In genomic region chr2:180695176-180695575, GRCm38 (mm10) we compare ENCODE assay signal across 17 mouse cellular contexts. TPM values are rescaled to one million over a fixed set of nuclear protein-coding genes. Genes with fewer than 3 reads are reported as not detected.
DNase-seq lines count a peak whose midpoint lies in the region; ATAC-seq and TF ChIP-seq lines count a peak whose summit lies in the region.
"Had no signal": no experiment of that assay in that cellular context is flagged by ENCODE, and none has a peak within 500 bp of the region (broad histone marks: within the 10 kb centered on the region; RNA-seq: fewer than 3 reads in every experiment).

No protein-coding gene starts in this region.

- peak in 1 of 2 experiments; percentile 45 for DNase-seq in layer of hippocampus, adult 2 months (ENCODE audit: low spot score in 2 of 2)
- no peak for DNase-seq in layer of hippocampus, adult 11-12 months (ENCODE audit: low spot score)
- no peak for DNase-seq in G1E (ENCODE audit: low spot score)
- no peak for DNase-seq in frontal cortex, postnatal 25 days (ENCODE audit: low spot score in 2 of 2)
- DNase-seq in layer of hippocampus, postnatal 10 days (ENCODE audit: low spot score in 2 of 2) = no peak
- DNase-seq in gastrocnemius, postnatal 36 days = no peak
- DNase-seq: adrenal gland, postnatal 36 days; kidney, adult 2 months; kidney, postnatal 25 days; layer of hippocampus, postnatal 36 days; right cerebral cortex, postnatal 14 days; thymus, adult 2 months had no signal

- peaks cover 62% of the 10 kb centered on the region for H3K36me3 ChIP-seq in G1E (replicated peaks)

- ATAC-seq in G1E (ENCODE audit: extremely low read depth, insufficient number of reproducible peaks, low FRiP score, poor library complexity, severe bottlenecking) = 0 out of 2 replicates have a peak, but pooled peaks have one; percentile 23
- ATAC-seq in granulocyte monocyte progenitor cell, adult 5-6 weeks (replicated peaks; ENCODE audit: poor library complexity, severe bottlenecking) = peak; percentile 78
- peak; percentile 75; the same call in 1 of the 2 replicates for ATAC-seq in neutrophil, adult 5-6 weeks (ENCODE audit: extremely low read depth, insufficient number of reproducible peaks, low FRiP score, poor library complexity, severe bottlenecking)
- ATAC-seq: midbrain, embryonic 13.5 days had no signal

- no peak for TF ChIP-seq CTCF in layer of hippocampus, adult 2 months (conservative IDR thresholded peaks at IDR 0.05)
- no peak for TF ChIP-seq CTCF in G1E (IDR thresholded peaks at IDR 0.05; ENCODE audit: low read depth, low read length)

- no peaks in the 10 kb centered on the region for H3K9me3 ChIP-seq in G1E (replicated peaks)
- H3K9me3 ChIP-seq: heart, embryonic 10.5 days; midbrain, embryonic 13.5 days had no signal

- H3K4me3 ChIP-seq in layer of hippocampus, adult 2 months = no peak overlapping the region
- no peak overlapping the region for H3K4me3 ChIP-seq in G1E (ENCODE audit: low read depth, low read length)
- H3K4me3 ChIP-seq: heart, embryonic 10.5 days; midbrain, embryonic 13.5 days had no signal

- H3K27ac ChIP-seq in layer of hippocampus, adult 2 months = peak overlapping the region; percentile 21; the same call in 1 of the 2 replicates
- H3K27ac ChIP-seq: heart, embryonic 10.5 days; midbrain, embryonic 13.5 days had no signal

- H3K4me1 ChIP-seq in G1E (ENCODE audit: insufficient read depth, low read depth, low read length) = peaks cover 66% of the 10 kb centered on the region

- no peaks in the 10 kb centered on the region for H3K27me3 ChIP-seq in G1E (ENCODE audit: insufficient read depth, low read length)
- H3K27me3 ChIP-seq: midbrain, embryonic 13.5 days had no signal

- intact Hi-C loops in gastrocnemius, postnatal 36 days (cut with DNase I) = no loop called here

RNA-seq across cellular contexts. Expression of gene Dido1, which starts 14.6 kb away (rescaled TPM):
- 10 to 100 TPM; 58.3 to 60.7 TPM for total RNA-seq in layer of hippocampus, adult 2 months (2021)
- 57.3 and 66.5 TPM in 2 replicates for total RNA-seq in G1E (2014; fragmentation: Nextera tagmentation)
- total RNA-seq in G1E (2017) = 53.6 and 62.3 TPM in 2 replicates
- 19.4 and 21.4 TPM in 2 replicates for polyA plus RNA-seq in G1E (2012)
- 44.8 and 57.8 TPM in 2 replicates for total RNA-seq in granulocyte monocyte progenitor cell, adult 5-6 weeks (2014; fragmentation: Nextera tagmentation)
- 48.5 and 51.3 TPM in 2 replicates for total RNA-seq in granulocyte monocyte progenitor cell, adult 5-6 weeks (2017)
- 102 and 114 TPM in 2 replicates for total RNA-seq in neutrophil, adult 5-6 weeks (2017)
- total RNA-seq in layer of hippocampus, postnatal 10 days (2021) = 10 to 100 TPM; 58.4 to 61.8 TPM
- 10 to 100 TPM; 14.3 to 17.5 TPM for total RNA-seq in gastrocnemius, postnatal 36 days (2021)

RNA-seq across cellular contexts. Expression of gene Gid8, which starts 14.7 kb away (rescaled TPM):
- total RNA-seq in layer of hippocampus, adult 2 months (2021) = 10 to 100 TPM; 57.5 to 60.0 TPM
- total RNA-seq in G1E (2014; fragmentation: Nextera tagmentation) (68.9 and 79.7 TPM in 2 replicates), G1E (2017) (70.2 and 78.3 TPM in 2 replicates)
- 29.3 and 35.5 TPM in 2 replicates for polyA plus RNA-seq in G1E (2012)
- 50.9 and 61.5 TPM in 2 replicates for total RNA-seq in granulocyte monocyte progenitor cell, adult 5-6 weeks (2014; fragmentation: Nextera tagmentation)
- total RNA-seq in granulocyte monocyte progenitor cell, adult 5-6 weeks (2017) = 58.6 and 64.3 TPM in 2 replicates
- 66.9 and 77.9 TPM in 2 replicates for total RNA-seq in neutrophil, adult 5-6 weeks (2017)
- total RNA-seq in layer of hippocampus, postnatal 10 days (2021) = 10 to 100 TPM; 62.6 to 63.7 TPM
- total RNA-seq in gastrocnemius, postnatal 36 days (2021) = 10 to 100 TPM; 32.1 to 33.8 TPM

RNA-seq across cellular contexts. Expression of gene Slc17a9, which starts 29.9 kb away (rescaled TPM):
- total RNA-seq in layer of hippocampus, adult 2 months (2021) = under 1 TPM; 0.64 to 0.77 TPM
- total RNA-seq in G1E (2014; fragmentation: Nextera tagmentation) = 1.2 and 2.0 TPM in 2 replicates
- total RNA-seq in G1E (2017) = 0.06 TPM in 1 of 2 replicates, not detected in the other
- 0.26 and 0.36 TPM in 2 replicates for polyA plus RNA-seq in G1E (2012)
- total RNA-seq in granulocyte monocyte progenitor cell, adult 5-6 weeks (2014; fragmentation: Nextera tagmentation) = 19.4 and 21.5 TPM in 2 replicates
- 6.5 and 9.0 TPM in 2 replicates for total RNA-seq in granulocyte monocyte progenitor cell, adult 5-6 weeks (2017)
- 10.2 and 12.1 TPM in 2 replicates for total RNA-seq in neutrophil, adult 5-6 weeks (2017)
- total RNA-seq in layer of hippocampus, postnatal 10 days (2021) = under 1 TPM; 0.47 to 0.53 TPM
- under 1 TPM in 1 of 2 experiments, not detected in 1; 0.33 TPM for total RNA-seq in gastrocnemius, postnatal 36 days (2021)

RNA-seq across cellular contexts. Expression of gene Tcfl5, which starts 52.7 kb away (rescaled TPM):
- under 1 TPM in 1 of 2 experiments, not detected in 1; 0.47 TPM for total RNA-seq in layer of hippocampus, adult 2 months (2021)
- not detected in 2 replicates for total RNA-seq in G1E (2014; fragmentation: Nextera tagmentation)
- 0.05 TPM in 1 of 2 replicates, not detected in the other for total RNA-seq in G1E (2017)
- polyA plus RNA-seq in G1E (2012) = not detected in 2 replicates
- not detected in 2 replicates for total RNA-seq in granulocyte monocyte progenitor cell, adult 5-6 weeks (2014; fragmentation: Nextera tagmentation)
- total RNA-seq in granulocyte monocyte progenitor cell, adult 5-6 weeks (2017) = not detected in 2 replicates
- total RNA-seq in neutrophil, adult 5-6 weeks (2017) = not detected in 2 replicates
- total RNA-seq in layer of hippocampus, postnatal 10 days (2021) = 1 to 10 TPM; 3.4 to 3.9 TPM
- not detected for total RNA-seq in gastrocnemius, postnatal 36 days (2021)
- total RNA-seq: adrenal gland, postnatal 36 days; liver, adult 2 months had no signal
- polyA plus RNA-seq: liver, adult 2 months had no signal

Comparison
In these comparisons a context has a peak if more than half of its experiments do, and no peak if none do; other contexts are left out.
1. ATAC-seq: peak in every context shown above with its lines; median percentile 78 in granulocyte monocyte progenitor cell, adult 5-6 weeks; 75 in neutrophil, adult 5-6 weeks; 23 in G1E.